Mouse (Mus musculus): Measurements from ENCODE around the gene Clcn3. TPM values are rescaled to one million over a fixed set of nuclear protein-coding genes. Genes with fewer than 3 reads are reported as not detected.

The Clcn3 gene
- polyA plus RNA-seq, 1 experiment from 2014 or later: 22.1 TPM

Other genes with a start within 250 kb of the Clcn3 start
- 51.2 and 55.5 TPM in 2 replicates for gene Hpf1, start 92.9 kb downstream of the Clcn3 start, polyA plus RNA-seq (2014; fragmentation: Nextera tagmentation; extraction: Ambion mirVana)
- gene Nek1, start 9.9 kb upstream of the Clcn3 start, polyA plus RNA-seq (2014; fragmentation: Nextera tagmentation; extraction: Ambion mirVana): 12.6 and 14.4 TPM in 2 replicates
- 4.2 and 4.9 TPM in 2 replicates for gene Sh3rf1, start 240.6 kb upstream of the Clcn3 start, polyA plus RNA-seq (2014; fragmentation: Nextera tagmentation; extraction: Ambion mirVana)